Mouse (Mus musculus) myocyte (in vitro differentiated cells): ENCODE data around the gene Wnk1.

Experiments
- E2F4 ChIP-seq: IDR thresholded peaks from one replicate; pipeline ENCODE4 v1.6.1; 2011; ENCODE audit warnings: mild to moderate bottlenecking, control low read depth, moderate library complexity; ENCODE audit not compliant: insufficient read depth
- MYOD1 ChIP-seq, 3 experiments: IDR thresholded peaks; one replicate each; pipeline ENCODE4 v1.6.1; 2011; ENCODE audit warnings: control low read depth in 2 of 3, low read depth in 2 of 3, mild to moderate bottlenecking in 2 of 3, moderate library complexity in 1 of 3; ENCODE audit not compliant: insufficient read length in 2 of 3, control insufficient read depth in 1 of 3
- MYOG ChIP-seq, 3 experiments: IDR thresholded peaks; one replicate each; pipeline ENCODE4 v1.6.1; 2011; ENCODE audit warnings: control low read depth in 2 of 3, low read depth in 2 of 3, mild to moderate bottlenecking in 2 of 3; ENCODE audit not compliant: insufficient read length in 2 of 3, control insufficient read depth in 1 of 3, insufficient read depth in 1 of 3
- POLR2A ChIP-seq: IDR thresholded peaks from one replicate; pipeline ENCODE4 v1.6.1; 2011; ENCODE audit warnings: low read depth, mild to moderate bottlenecking, control low read depth, moderate library complexity; ENCODE audit not compliant: insufficient read length
- TCF12 ChIP-seq: IDR thresholded peaks from one replicate; pipeline ENCODE4 v1.6.1; 2011; ENCODE audit warnings: mild to moderate bottlenecking, control low read depth; ENCODE audit not compliant: poor library complexity, insufficient read depth, severe bottlenecking

DNA sequence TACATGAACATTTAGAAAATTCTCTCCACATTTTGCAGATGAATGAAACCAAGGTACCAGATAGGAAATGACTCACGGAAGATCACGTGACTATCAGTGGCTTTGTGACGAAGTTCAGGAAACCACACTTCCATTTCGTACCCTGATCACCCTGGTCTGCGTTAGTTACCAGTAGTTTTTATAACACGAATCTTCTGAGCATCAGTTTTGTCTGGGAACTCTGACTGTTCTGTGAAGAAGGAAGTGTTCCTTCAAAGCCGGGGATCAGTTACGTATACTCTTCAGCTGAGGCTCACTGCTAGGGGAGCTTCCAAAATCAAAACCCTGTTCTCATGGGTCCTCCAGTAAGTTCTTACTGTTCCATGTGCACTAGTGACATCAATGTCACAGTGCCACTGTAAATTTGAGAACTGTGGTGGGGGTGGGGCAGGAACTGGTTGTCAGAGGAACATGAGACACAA, 44.5 kb upstream of the Wnk1 start:
- TF ChIP-seq MYOD1 (IDR thresholded peaks at IDR 0.05; ENCODE audit: control insufficient read depth in 1 of 3, insufficient read length in 2 of 3, low read depth in 2 of 3): no peak
- no peak for TF ChIP-seq POLR2A
- TF ChIP-seq MYOG (IDR thresholded peaks at IDR 0.05; ENCODE audit: control insufficient read depth in 1 of 3, insufficient read depth in 1 of 3, insufficient read length in 2 of 3, low read depth in 2 of 3): no peak
- no peak for TF ChIP-seq TCF12
- no peak for TF ChIP-seq E2F4
